Mouse (Mus musculus) testis, adult 2 months (tissue): ENCODE data around the gene Fam198a.

Experiments used
- CTCF ChIP-seq: fragments of 200-500 bp; IDR thresholded peaks from 2 replicates; pipeline ENCODE4 v1.5.1; 2012; ENCODE audit warnings: low read depth, mild to moderate bottlenecking, inconsistent platforms, low read length, moderate library complexity; ENCODE audit not compliant: control insufficient read depth, insufficient read depth, insufficient replicate concordance
- POLR2A ChIP-seq: fragments of 200-500 bp; IDR thresholded peaks from 2 replicates; pipeline ENCODE4 v1.6.1; 2012; ENCODE audit warnings: low read depth, mild to moderate bottlenecking, inconsistent platforms, low read length, moderate library complexity; ENCODE audit not compliant: control insufficient read depth

DNA sequence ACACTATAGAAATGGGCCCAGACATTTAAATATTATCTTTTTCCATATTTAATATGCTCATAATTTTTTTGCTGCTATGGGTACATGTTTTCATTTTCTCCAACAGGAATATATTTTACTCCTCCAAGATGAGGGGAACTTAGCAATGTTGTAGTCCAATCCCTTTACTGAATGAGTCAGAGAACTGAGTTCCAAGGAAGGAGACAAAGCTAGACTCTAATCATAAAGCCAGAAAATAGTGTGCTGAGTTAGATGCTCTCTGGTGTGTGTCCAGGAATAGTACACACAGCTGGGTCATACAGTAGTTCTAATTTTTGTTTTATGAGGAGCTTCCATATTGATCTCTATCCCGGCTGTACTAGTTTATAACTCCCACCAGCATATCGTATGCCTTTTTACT, 55.4 kb downstream of the Fam198a start:
- TF ChIP-seq CTCF (no peak), POLR2A (no peak)
